Mouse (Mus musculus): Measurements from ENCODE around the gene Numbl.
"Not testable (repeated sequence)": the region's sequence is repeated elsewhere in the genome, so short reads cannot be mapped to it uniquely, and the experiment has no call there.

Gene Numbl

GRCm38 (mm10) chr7:27258205-27258899, at the start of gene Numbl:
Gene Numbl, plus strand, starts transcription at chr7:27258433.
- peak; percentile 90 for DNase-seq (ENCODE audit: low spot score)

GRCm38 (mm10) chr7:27212626-27213025, 45.6 kb upstream of the Numbl start:
- no peak for DNase-seq (ENCODE audit: low spot score)

GRCm38 (mm10) chr7:27218586-27218985, 39.6 kb upstream of the Numbl start:
- no peak for DNase-seq (ENCODE audit: low spot score)

GRCm38 (mm10) chr7:27219937-27220336, 38.3 kb upstream of the Numbl start:
- no peak for DNase-seq (ENCODE audit: low spot score)

- no peak for DNase-seq (ENCODE audit: low spot score)
Measured at GRCm38 (mm10) chr7:27221939-27222338, 36.3 kb upstream of the Numbl start.

- DNase-seq (ENCODE audit: low spot score) = no peak
Measured at GRCm38 (mm10) chr7:27222538-27222937, 35.7 kb upstream of the Numbl start.

- DNase-seq (ENCODE audit: low spot score) = no peak
Measured at GRCm38 (mm10) chr7:27224877-27225575, 33.2 kb upstream of the Numbl start.

GRCm38 (mm10) chr7:27227276-27227675, 31.0 kb upstream of the Numbl start:
- DNase-seq (ENCODE audit: low spot score) = no peak

- DNase-seq (ENCODE audit: low spot score) = no peak
Measured at GRCm38 (mm10) chr7:27227676-27228075, 30.6 kb upstream of the Numbl start.

GRCm38 (mm10) chr7:27228281-27228821, 29.9 kb upstream of the Numbl start, which contains the start of gene Itpkc:
Gene Itpkc, minus strand, starts transcription at chr7:27228661.
- peak; percentile 90 for DNase-seq (ENCODE audit: low spot score)

GRCm38 (mm10) chr7:27228865-27229264, 29.4 kb upstream of the Numbl start:
- DNase-seq (ENCODE audit: low spot score) = no peak

GRCm38 (mm10) chr7:27230781-27231180, 27.5 kb upstream of the Numbl start:
- DNase-seq (ENCODE audit: low spot score) = no peak

- peak; percentile 35 for DNase-seq (ENCODE audit: low spot score)
Measured at GRCm38 (mm10) chr7:27231693-27232331, 26.4 kb upstream of the Numbl start.

- peak; percentile 93 for DNase-seq (ENCODE audit: low spot score)
Measured at GRCm38 (mm10) chr7:27232781-27233281, 25.4 kb upstream of the Numbl start, which contains the start of gene Coq8b. Gene Coq8b, plus strand, starts transcription at chr7:27233023.

- DNase-seq (ENCODE audit: low spot score) = no peak
Measured at GRCm38 (mm10) chr7:27233300-27233699, 24.9 kb upstream of the Numbl start.

- DNase-seq (ENCODE audit: low spot score) = no peak
Measured at GRCm38 (mm10) chr7:27235726-27236125, 22.5 kb upstream of the Numbl start.

GRCm38 (mm10) chr7:27237527-27237926, 20.7 kb upstream of the Numbl start:
- DNase-seq (ENCODE audit: low spot score) = no peak

- no peak for DNase-seq (ENCODE audit: low spot score)
Measured at GRCm38 (mm10) chr7:27238568-27238967, 19.7 kb upstream of the Numbl start.

GRCm38 (mm10) chr7:27243211-27243610, 15.0 kb upstream of the Numbl start:
- DNase-seq (ENCODE audit: low spot score) = no peak

- DNase-seq (ENCODE audit: low spot score) = not testable (repeated sequence)
Measured at GRCm38 (mm10) chr7:27244088-27244487, 14.1 kb upstream of the Numbl start.

- no peak for DNase-seq (ENCODE audit: low spot score)
Measured at GRCm38 (mm10) chr7:27249146-27249545, 9.1 kb upstream of the Numbl start.

- DNase-seq (ENCODE audit: low spot score) = no peak
Measured at GRCm38 (mm10) chr7:27249928-27250327, 8.3 kb upstream of the Numbl start.

Measured in ovary, adult 18-20 months (tissue).